Mouse (Mus musculus): Measurements from ENCODE around the gene Wdr6.

GRCm38 (mm10) chr9:108596998-108597764, 18.6 kb upstream of the Wdr6 start, which contains the start of gene P4htm:
- TF ChIP-seq CTCF (IDR thresholded peaks at IDR 0.05; ENCODE audit: low read depth, low read length) = no peak
- TF ChIP-seq POLR2A (IDR thresholded peaks at IDR 0.05; ENCODE audit: borderline replicate concordance, low read depth, low read length) = no peak

Measured in bone marrow macrophage, adult 2 months (primary cell).